Mouse (Mus musculus): Measurements from ENCODE around the gene Pdcd11.

- TF ChIP-seq CTCF (IDR thresholded peaks at IDR 0.05; ENCODE audit: borderline replicate concordance, insufficient read depth, low read depth, low read length): no peak
- no peak for TF ChIP-seq POLR2A (IDR thresholded peaks at IDR 0.05; ENCODE audit: borderline replicate concordance, insufficient read depth, low read length)
These were observed 45.0 kb downstream of the Pdcd11 start for GRCm38 (mm10) chr19:47135568-47135967.

Data from cerebellum, adult 2 months (tissue).